Mouse (Mus musculus) gonadal fat pad, adult 2 months (tissue): Measurements from ENCODE around the gene Tmem104. TPM values are rescaled to one million over a fixed set of nuclear protein-coding genes. Genes with fewer than 3 reads are reported as not detected.

Experiments used
- DNase-seq: peaks from one replicate; pipeline ENCODE4 v3.0.0-alpha.2; 2012; ENCODE audit warnings: low read depth
- polyA plus RNA-seq: library from polyadenylated mRNA; depleted of rRNA; stranded (reverse); fragments of >200 nt; gene quantifications from 2 replicates; pipeline ENCODE4 v1.2.3, GENCODE M21; 2012; rRNA removed

The Tmem104 gene
- polyA plus RNA-seq, result 14.6 and 16.8 TPM in 2 replicates

DNA sequence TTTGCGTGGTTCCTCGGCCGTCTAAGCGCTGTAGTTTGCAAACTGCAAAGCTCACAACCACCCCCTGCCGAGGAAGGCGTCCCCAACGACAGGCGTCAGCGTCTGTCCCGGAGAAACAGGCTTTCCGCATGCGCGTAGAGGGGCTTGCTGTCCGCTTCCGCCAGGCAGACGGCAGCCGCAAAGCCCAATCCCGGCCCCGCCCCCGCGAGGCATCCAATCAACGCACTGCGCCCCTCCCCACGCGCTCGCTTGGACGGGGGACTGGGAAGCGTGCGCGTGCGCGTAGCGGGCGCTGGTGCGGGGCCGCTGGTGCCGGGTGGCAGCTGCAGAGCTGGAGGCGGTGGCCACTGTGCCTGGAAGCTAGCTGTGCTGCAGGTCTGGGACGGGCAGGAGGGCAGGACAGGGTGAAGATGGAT, at the start of gene Tmem104:
Gene Tmem104 (plus strand): TSS at position 264 of the 416 bp plus-strand sequence.
- peak; percentile 63 for DNase-seq

DNA sequence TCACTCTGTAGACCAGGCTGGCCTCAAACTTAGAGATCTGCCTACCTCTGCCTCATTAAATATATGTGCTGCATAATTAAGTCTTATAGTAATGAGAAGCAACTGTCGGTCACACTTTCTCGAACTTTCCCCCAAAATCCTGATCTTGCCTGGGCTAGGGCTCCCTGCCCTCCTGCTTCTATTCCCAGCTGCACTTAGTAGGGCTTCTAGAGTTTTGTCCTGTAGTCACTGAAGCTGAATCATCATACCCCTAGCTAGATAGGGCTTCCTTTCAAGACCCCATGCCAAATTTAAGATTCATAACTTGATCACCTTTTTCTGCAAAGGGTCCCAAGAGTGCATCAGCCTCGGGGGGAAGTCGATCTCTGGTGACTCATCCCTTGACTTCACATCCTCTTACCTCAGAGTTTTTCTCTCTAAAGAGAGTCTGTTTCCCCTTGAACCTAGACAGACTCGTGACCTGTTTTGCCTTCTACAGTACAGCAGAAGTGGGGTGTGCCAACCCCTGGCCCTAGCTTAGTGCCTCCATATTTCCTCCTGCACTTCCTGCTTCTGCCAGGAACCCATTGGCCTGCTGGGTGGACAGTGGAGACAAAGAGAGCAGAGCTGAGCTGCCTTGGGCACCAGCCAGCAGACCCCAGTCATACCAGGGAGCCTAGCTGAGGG, 48.6 kb upstream of the Tmem104 start:
- no peak for DNase-seq

DNA sequence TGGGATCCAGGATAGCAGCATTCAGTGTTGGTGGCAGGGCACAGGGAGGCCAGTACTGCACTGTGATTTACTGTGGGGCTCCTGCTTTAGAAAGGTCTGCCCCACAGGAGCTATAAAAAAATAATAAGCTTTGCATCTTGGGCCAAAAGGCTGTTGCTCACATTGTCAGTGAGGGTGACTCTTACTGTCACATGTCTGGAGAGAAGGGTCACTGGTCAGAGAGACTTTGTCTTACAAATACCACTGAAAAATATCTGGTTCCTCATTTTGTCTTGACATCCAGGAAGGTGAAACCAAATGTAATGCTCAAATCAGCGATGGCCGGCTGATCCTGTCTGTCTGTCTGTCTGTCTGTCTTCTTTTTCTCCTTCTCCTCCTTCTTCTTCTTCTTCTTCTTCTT, 45.3 kb upstream of the Tmem104 start:
- no peak for DNase-seq

DNA sequence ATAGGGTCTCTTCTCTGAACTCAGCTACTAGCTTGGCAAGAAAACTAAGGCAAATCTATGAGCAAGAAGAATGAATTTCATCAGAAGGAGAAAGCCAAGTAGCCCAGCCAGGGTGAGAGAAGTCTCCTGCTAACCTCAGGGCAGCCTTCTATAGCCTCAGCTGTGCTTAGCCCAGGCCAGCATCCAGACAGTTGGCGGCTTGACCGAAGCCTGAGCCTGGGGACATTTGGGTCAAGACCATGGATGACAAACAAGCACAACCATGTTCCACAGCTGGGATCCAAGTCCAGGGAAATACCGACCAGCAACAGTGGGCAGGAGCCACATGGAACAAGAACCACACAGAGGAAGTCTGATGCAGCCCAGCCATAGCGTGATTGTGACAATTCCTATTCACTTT, 39.5 kb upstream of the Tmem104 start:
- DNase-seq, result no peak

DNA sequence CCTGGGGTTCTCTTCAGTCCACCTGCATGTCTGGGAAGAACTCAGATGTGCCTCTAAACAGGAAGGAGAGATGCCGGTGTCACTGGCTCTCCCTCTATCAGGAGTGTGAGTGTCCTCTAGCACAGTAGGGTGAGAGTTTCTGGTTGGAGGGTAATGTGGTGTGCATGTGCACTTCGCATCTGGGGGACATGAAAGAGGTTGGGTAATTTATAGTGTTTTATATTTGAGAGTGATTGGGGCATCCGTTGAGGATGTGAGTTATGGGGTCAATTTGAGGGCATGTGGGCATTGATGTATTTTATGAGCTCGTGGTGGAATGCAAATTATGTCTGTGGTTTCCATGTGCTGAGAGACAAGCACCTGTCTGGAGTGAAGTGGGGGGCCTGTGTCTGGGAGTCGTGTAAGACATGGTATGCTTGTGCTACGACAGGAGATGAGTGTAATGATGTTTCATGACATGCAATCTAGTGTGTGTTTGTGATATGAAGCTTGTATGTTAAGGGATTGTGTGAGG, 36.5 kb upstream of the Tmem104 start:
- no peak for DNase-seq

DNA sequence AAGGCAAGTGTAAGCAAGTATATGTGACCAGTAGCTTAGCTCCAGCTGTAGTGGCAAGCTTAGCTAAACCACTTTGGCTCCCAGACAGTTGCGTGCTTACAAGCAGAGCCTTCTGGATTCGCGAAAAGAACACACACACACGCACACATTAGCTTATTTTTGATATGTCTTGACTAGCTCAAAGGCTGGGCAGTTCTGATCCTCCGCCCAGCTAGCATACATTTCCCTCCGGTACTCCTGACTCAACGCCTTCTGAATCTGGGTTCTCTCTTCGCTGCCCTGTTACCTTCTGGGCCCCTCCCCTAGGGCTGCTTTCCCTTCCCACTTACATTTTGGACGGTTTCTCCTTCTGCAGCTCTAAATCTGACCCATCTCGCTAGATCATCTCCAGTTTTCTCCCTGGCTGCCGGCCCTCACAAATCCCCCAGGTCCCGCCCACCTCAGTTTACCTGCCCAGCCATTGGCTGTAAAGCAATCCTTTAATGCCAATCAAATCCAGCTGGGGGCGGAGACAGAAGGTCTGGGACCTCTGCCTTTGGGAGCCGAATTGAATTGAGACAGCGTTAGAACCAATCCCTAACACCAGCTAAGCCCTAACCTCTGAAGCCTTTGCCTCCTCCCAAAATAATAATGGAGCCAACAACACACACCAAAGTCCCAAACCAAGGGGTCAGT, 35.4 kb upstream of the Tmem104 start:
- no peak for DNase-seq

DNA sequence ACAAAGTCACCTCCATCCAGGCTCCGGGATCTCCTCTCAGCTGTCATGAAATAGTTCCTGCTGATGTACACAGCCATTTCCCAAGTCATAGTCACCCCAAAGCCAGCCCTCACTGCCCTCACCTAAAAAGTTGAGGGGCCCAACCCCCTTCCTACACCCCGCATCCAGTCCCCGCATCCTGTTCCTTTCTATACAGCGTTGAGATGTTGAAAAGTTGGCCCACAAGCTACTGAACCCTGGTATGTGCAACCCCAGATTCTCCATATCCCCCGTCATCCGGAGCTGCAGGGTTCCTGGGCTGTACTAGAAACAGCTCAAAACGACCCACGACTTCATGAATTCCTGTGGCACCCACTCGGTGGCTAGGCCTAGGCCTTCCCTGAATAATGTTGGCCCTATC, 34.2 kb upstream of the Tmem104 start:
- no peak for DNase-seq

DNA sequence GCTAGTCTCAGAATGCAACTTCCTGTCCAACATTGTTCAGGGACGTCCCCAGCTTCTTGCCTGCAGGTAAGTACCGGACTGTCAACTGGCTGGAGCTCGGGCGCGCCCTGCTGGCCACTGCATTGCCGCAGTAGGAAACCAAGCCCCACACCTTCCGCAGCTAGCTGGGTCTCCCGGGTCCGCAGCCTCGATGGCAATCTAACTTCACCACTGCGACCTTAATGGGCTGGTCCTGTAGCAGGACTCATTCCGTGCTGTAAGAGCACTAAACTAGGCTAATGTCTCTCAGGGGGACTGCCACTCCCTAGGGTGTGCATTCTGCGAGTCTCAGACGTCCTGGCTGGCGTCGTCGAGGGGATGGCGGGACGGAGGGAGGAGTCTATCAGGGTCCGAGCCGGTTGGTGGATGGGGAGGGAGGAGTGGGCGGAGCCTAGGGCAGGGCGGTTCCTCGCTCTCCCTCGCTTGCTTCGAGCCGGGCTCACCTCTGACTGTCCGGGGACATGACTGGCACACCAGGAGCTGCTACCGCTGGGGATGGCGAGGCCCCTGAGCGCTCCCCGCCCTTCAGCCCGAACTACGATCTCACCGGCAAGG, 33.5 kb upstream of the Tmem104 start:
- no peak for DNase-seq

DNA sequence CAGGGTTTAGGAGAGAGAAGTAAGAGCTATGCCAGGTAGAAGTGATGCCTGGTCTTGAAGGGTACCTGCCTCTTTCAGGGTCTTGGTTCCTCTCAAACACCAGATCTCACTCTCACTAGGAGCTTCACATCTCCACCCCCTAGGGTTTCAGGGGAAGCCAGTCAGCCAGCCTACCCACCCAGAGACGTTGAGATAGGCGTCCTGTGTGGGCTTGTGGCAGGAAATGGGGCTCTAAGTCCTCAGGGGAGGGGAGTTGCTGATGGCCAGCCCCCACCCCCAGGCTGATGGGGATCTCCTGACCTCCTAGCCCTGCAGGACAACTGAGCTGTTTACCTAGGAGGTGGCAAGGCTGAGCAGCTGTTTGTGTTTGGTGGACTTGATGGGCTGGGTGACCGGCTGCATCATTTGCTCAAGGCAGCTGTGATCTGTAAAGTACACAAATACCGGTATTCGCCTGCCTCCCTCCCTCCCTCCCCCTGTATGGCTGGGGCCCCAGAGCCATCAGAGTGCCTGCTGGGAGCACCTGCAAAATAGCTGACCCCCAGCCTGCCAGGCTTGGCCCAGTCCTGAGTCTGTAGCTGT, 32.1 kb upstream of the Tmem104 start:
- DNase-seq, result no peak

DNA sequence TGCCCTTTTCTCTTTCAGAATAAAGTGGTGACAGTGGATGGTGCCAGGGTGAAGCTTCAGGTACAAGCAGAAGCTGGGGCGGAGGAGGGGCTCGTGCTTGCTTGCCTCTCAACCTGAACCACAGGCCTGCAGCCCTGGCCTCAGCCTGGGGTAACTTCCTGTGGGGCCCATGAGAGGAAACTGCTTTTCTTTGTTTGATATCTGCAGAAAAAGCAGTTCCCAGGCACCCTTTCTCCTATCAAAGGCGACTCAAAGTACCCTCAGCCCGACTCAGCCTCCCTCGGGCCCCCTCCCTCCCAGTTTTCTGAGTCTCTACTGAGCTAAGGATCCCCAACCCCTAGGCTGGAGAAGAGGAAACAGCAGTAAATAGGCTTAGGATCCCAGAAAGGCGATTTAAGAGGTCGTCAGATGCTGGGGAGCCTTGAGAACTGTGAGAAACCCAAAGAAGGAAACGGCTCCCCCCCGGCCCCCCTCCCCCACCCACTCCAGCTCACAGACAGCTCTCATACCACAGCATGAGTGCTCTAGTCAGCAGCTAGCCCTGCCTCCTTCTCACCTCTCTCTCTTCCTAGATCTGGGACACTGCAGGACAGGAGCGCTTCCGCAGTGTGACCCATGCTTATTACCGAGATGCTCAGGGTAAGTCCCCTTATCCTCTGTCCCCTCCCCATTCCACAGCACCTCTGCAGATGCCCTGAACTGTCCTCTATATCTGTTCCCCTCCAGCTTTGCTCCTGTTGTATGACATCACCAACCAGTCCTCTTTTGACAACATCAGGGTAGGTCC, 29.2 kb upstream of the Tmem104 start:
- DNase-seq, result no peak

DNA sequence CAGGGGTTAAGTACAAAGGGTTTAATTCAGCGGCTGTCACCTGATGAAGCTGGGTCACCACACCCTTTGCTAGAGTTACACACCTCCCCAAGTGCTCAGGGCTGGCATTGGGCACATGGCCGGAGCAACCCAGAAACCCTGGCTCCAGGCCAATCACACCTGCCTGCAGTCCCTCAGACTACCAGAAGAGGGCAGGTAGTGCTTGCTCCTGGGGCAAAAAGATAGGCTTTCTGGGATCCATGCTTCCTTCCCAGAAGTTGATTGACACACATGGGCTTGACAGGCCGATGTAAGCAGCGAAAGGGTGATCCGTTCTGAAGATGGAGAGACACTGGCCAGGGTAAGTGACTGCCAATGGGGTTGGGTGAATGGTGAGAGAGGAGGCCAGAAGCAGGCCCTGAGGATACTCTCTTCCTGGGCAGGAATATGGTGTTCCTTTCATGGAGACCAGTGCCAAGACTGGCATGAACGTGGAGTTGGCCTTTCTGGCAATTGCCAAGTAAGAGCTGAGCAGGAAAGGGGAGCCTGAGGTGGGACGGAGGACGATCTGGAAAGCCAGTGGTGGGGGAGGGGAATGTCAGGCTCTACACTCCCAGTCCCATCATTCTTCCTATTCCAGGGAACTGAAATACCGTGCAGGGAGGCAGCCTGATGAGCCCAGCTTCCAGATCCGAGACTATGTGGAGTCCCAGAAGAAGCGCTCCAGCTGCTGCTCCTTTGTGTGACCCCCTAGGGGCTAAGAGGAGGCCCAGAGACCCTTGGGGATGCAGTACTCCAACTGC, 27.1 kb upstream of the Tmem104 start:
- no peak for DNase-seq

DNA sequence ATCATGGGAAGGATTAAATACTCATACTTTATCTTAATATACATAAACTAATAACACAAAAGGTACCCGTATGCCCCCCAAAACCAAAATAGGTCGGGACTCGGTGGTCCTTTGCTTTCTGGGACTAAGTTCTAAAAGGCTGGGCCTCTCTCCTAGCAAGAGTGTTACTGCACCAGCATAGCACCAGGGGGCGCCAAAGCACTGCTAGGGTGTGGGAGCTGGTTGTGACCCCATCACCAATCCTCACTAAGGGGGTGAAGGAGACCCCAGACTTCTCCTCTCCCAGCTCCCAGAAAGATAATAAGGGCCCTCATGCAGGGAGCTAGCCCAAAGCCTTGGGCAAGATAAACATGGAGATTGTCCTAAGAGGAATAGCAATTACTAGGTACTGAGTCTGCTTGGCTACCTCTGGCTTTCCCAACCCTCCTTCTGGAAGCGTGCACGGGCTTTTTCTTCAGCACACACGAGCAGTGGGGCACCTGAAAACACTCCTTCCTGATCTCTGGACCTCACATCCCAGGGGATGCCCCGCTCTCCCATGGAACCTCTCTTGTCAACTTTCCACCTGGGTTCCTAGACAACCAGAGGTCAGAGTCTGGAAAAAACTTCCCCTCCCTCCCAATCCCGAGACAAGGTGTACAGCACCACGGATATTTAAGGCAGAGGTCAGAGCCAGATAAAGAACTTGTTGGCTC, 26.3 kb upstream of the Tmem104 start:
- DNase-seq, result no peak

DNA sequence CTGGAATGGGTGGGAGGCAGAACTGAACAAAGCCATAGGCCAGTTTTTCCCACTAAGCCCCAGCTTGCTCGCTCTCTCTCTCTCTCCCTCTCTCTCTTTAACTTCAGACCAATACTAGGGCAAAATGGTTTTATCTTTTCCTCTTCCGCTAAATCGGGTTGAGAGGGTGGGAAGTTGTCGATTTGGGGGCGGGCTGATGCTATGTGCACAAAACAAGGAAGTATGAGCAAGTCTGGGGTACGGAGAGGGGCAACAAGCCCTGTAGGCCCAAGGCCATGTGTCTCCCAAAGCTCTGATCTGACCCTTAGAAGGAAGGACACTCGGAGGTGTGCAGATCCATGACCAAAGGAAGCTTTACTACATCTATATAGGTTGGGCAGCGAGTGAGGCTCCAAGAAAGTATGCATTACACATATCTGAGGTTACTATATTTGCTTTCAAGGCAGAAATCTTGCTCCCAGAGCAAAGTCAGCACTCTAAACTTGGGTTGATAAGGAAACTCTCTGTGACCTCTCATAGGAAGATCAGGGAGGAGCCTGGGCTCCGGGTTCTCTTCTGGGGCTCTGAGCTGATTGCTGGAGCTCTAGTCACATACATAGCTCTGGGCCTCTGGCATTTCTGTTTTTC, 25.6 kb upstream of the Tmem104 start:
- DNase-seq, result no peak

DNA sequence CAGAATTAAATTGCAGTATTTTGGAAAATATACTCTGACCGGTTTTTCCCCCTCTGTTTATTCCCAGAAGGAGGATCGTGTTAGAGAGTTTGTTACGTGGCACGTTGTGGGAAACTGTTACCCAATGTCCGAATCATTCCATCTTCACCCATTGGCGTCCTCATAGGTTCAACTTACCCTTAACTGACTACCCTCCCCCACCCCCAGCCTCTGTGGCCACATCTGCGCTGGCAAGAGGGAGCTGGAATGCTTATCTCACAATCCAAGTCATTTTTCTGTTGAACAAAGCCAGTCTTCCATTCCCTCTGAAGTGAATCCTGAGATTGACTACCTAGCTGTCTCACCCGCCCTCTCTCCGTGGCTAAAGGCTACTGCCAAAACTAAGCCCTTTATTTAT, 25.1 kb upstream of the Tmem104 start:
- no peak for DNase-seq

DNA sequence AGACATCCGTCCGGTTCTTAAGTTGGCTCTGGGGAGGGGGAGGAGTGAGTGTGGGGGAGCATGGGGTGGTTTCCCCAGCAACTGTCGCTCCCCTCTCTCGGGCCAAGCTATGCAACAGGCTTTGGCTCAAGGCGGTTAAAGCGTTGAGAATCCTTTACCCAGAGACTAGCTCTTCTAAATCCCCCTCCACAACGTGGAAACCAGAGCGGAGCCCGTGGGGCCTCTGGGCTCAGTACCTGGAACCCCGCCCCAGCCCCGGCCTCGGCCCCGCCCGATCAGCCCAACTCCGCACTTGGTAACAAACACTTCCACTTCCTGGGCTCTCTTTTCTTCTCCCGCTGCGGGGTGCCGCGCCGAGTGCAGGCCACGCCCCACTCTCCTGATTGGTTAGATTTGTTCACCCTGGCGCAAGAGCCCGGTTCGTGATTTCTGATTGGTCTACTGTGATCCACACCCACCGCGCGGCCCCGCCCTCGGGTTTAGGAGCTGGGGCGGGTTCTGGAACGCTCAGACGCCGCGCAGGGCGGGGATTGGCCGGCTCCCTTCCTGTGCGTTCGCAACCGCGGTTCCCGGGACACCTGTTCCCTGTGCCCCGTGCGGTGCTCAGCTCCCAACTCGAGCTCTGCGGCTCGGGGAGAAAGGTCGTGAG, 24.3 kb upstream of the Tmem104 start, which contains the start of gene Slc9a3r1:
Gene Slc9a3r1 (plus strand): TSS at position 510 of the 649 bp plus-strand sequence.
- DNase-seq, result peak; percentile 65

DNA sequence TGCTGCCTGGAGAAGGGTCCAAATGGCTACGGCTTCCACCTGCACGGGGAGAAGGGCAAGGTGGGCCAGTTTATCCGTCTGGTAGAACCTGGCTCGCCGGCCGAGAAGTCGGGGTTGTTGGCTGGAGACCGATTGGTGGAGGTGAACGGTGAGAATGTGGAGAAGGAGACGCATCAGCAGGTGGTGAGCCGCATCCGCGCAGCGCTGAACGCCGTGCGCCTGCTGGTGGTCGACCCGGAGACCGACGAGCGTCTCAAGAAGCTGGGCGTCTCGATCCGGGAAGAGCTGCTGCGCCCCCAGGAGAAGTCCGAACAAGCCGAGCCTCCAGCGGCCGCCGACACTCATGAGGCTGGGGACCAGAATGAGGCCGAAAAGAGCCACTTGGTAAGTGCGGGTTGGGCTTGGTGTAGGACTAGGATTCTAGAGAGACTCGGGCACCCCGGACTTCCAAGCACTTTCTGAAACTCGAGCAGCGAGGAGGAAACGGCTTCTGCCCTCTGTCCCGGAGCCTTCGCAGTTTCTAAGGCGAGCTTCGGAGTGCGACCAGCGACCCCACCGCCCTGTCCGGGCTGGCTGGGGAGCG, 23.6 kb upstream of the Tmem104 start:
- no peak for DNase-seq

DNA sequence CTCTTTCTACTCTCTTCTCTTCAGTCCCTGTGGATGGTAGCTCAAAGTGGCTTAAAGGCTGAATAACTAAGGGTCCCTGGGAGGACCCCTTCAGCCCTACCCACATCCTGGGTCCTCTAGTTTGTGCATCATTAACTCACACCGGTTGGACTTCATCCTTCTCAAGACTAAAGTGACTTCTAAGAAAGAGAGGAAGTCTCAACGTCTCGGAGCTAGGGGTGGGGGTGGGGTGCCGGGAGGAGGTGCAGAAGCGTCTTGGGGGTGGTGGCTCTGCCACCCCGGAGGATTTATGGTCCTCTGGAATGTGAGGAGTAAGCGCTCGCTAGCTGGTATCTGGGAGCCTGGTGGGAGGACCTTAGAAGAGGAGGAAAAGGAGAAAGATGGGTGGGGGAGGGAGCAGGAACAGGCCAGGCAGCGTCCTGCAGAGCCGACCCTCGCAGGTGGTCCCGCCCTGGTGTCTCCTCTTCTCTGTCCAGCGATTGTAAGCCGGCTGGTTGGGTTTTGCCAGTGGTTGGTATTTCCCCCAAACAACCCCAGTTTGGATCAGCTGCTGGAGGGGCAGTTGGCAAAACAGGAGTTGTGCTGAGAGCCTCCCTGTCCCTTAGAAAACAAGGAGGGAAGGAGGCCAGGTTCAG, 22.8 kb upstream of the Tmem104 start:
- no peak for DNase-seq

DNA sequence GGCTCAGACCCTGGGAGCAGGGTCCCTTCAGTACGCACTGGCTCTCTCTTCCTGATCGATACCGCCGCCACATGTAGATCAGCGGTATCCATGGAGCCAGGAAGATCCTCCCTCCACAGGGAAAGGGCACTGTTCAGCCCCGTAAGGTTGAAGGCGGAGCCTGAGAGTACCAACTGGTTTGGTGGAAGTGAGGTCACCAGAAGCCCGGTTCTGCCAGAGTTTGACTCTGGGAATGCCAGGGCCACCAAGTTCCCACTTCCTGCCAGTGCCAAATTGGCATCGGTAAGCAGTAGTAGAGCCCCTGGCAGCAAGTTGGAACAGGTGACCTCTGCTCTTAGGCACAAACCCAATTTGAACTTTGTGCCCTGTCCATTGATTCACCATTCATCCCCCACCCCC, 22.3 kb upstream of the Tmem104 start:
- DNase-seq, result peak; percentile 63
